Mouse (Mus musculus) cerebellum, postnatal 10 days (tissue): ENCODE measurements at regions not wholly inside any gene's neighbourhood (a gene's known extent, or its start where the extent isn't known, plus 50 kb on each side); places are given as distances from the start of the nearest gene placed in this dataset.
"Not testable (repeated sequence)": the region's sequence is repeated elsewhere in the genome, so short reads cannot be mapped to it uniquely, and the experiment has no call there.

Source experiments
- DNase-seq, 2 experiments: peaks; one replicate each; pipeline ENCODE4 v3.0.0; 2021; ENCODE audit warnings: mixed read lengths in 2 of 2

- DNase-seq: no peak
Observed at GRCm38 (mm10) chr12:29050516-29051251, 299.1 kb downstream of the Eipr1 start.

GRCm38 (mm10) chr12:29054367-29054766 lies 302.8 kb downstream of the Eipr1 start:
- DNase-seq: peak; percentile 76 to 78

GRCm38 (mm10) chr12:29062025-29062637 lies 310.5 kb downstream of the Eipr1 start:
- no peak for DNase-seq

GRCm38 (mm10) chr12:29062801-29063200 lies 311.2 kb downstream of the Eipr1 start:
- peak; percentile 57 to 64 for DNase-seq

GRCm38 (mm10) chr12:29068180-29068579 lies 316.6 kb downstream of the Eipr1 start:
- DNase-seq: peak; percentile 78 to 79

- no peak for DNase-seq
Observed at GRCm38 (mm10) chr12:29075096-29075852, 323.7 kb downstream of the Eipr1 start.

GRCm38 (mm10) chr12:29076606-29077005 lies 325.0 kb downstream of the Eipr1 start:
- DNase-seq: no peak

- no peak for DNase-seq
Observed at GRCm38 (mm10) chr12:29079011-29079410, 327.4 kb downstream of the Eipr1 start.

GRCm38 (mm10) chr12:29083426-29084221 lies 332.0 kb downstream of the Eipr1 start:
- DNase-seq: peak; percentile 79

GRCm38 (mm10) chr12:29087245-29087644 lies 335.6 kb downstream of the Eipr1 start:
- not testable (repeated sequence) for DNase-seq

GRCm38 (mm10) chr12:29089634-29090033 lies 338.0 kb downstream of the Eipr1 start:
- peak; percentile 57 to 65 for DNase-seq

- DNase-seq: no peak
Observed at GRCm38 (mm10) chr12:29090451-29090850, 338.8 kb downstream of the Eipr1 start.

- no peak for DNase-seq
Observed at GRCm38 (mm10) chr12:29095406-29096032, 343.9 kb downstream of the Eipr1 start.

GRCm38 (mm10) chr12:29096033-29096913 lies 344.7 kb downstream of the Eipr1 start:
- DNase-seq: peak; percentile 34 to 54

GRCm38 (mm10) chr12:29100042-29100570 lies 348.5 kb downstream of the Eipr1 start:
- no peak for DNase-seq

GRCm38 (mm10) chr12:29106893-29107719 lies 355.5 kb downstream of the Eipr1 start:
- no peak for DNase-seq

GRCm38 (mm10) chr12:29107720-29108051 lies 356.1 kb downstream of the Eipr1 start:
- no peak for DNase-seq

- DNase-seq: no peak
Observed at GRCm38 (mm10) chr12:29118336-29118735, 366.7 kb downstream of the Eipr1 start.

- DNase-seq: no peak
Observed at GRCm38 (mm10) chr12:29121159-29121558, 369.6 kb downstream of the Eipr1 start.

- DNase-seq: no peak
Observed at GRCm38 (mm10) chr12:29122931-29123330, 371.3 kb downstream of the Eipr1 start.
